Mouse (Mus musculus) spleen, embryonic (tissue): Measurements from ENCODE around the gene Ppdpf.

ENCODE experiments used
- CTCF ChIA-PET: fragments of 350-600 bp; sonication (Branson Sonifier 250); formaldehyde crosslinking; loops from one replicate; lab custom pipeline; 2022; lab: Charles Lee

The Ppdpf gene

DNA sequence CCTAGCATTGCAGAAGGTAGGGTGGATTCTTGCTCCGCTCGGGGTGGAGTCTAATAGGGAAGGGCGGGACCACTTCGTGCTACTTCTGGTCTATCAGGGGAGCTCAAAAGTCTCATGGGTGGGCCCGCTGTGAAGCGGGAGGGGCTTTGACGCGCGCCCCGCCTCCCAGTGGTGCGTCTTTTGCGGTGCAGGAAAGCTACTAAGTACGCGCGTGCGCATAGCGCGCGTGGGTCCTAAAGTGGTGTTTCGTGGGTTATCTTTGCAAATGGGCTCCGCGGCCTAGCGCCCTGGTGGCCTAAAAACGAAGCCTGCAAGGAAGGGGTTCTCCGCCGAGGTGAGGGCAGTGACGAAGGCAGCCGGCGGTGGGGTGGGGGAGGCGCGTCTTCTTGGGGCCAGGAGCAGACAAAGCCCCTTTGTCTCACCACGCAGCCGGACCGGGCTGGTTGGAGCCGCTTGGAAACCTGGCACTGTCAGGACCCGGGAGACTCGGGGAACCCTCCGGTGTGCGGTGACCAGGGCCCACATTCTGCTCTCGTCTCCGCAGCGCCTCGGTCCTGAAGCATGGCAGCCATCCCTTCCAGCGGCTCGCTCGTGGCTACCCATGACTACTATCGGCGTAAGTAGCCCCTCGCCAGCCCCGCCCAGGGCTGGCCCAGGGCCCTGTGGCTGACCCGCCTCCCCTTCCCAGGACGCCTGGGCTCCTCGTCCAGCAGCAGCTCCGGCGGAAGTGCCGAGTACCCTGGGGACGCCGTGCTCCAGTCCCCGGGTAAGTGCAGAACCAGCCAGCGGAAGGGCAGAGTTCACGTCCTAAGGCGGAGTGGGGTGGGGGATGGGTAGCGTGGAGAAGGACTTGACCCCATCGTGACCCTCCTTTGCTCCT is at the start of gene Ppdpf:
TSS of gene Ppdpf (plus strand) at position 127 of the 880 bp plus-strand sequence.
- CTCF ChIA-PET, result interaction anchor here (0.6 to 1.6 kb wide), 7 partner anchors 24 to 319 kb away, joined by 3 to 5 read pairs (median 3); partner anchors contain the start of gene Fndc11

DNA sequence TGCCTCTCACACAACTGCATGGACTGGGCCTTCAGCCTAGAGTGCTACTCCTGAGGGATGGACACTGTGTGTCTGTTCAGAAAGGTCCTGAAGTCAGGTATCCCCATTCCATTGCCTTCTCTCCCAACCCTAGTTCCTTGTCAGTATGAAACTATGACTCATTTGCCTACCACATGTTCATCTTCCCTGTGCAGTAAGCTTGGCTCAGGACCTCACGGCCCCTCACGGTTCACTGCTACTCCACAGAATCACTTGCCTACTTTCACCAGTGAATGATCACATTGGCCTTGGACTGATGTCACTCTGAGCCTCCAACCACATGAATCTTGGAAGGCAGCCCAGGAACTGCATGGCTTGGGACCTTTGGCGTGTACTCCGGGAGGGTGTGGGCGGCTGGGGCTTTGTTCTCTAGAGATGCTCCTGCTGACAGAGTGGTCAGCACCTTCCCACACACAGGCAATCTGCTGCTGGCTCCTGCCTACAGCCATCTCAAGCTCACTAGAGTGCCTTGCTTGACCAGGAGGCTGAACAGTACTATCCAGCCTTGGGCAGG is 47.3 kb upstream of the Ppdpf start:
- CTCF ChIA-PET, result no interaction called here

DNA sequence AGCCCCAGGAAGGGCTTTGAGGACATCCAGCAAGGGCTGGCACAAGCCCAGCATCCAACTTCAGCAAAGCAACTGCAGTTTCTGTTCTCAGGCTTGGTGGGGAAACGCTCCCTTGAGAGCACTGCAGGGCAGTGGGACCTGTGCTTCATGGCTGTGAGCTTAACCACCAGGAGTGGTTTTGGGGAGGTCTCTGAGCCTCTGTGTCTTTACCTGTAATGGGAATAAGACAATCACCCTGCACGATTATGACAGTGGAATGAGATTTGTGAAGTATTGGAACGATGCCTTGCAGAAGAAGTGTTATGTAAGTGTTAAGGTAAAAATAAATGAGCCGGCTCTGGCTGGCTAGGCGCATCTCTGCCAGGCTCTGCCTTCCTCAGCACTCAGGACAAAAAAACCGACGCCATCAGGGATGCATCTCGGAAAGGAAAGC is 44.3 kb upstream of the Ppdpf start:
- CTCF ChIA-PET, result no interaction called here

DNA sequence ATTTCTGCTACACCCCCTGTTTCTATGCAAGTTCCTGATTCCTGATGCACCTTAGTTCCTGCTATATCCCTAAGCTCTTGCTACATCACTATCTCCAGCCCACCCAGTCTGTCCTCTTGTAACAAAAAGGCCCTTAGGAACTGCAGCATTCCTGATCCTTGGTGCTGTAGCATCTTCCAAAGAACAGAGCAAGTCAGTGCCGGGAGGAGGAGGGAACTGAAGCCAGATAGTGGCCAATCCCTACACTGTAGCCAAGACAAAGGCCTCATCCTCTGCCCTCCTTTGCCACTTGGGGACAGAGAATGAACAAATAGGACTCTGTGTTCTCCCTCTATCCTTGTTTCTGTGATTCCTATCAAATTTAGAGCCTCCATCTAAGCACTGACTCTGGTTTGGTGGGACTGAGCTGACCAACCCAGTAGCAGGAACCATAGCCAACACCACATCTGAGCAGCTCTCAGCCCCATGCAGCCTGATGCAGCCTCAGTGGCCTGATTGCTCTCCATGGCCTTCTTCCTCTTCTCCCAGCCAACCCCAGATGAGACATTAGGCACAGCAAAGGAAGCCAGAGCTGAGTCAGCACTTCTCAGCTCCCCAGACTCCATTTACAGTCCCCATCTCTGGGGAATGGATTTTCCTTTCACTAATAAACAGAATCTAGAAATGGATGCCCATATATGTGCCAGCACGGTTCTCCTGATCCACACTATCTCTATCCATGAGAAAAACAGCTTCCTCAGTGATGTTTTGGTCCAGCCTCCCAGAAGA is 43.4 kb upstream of the Ppdpf start:
- CTCF ChIA-PET, result no interaction called here

DNA sequence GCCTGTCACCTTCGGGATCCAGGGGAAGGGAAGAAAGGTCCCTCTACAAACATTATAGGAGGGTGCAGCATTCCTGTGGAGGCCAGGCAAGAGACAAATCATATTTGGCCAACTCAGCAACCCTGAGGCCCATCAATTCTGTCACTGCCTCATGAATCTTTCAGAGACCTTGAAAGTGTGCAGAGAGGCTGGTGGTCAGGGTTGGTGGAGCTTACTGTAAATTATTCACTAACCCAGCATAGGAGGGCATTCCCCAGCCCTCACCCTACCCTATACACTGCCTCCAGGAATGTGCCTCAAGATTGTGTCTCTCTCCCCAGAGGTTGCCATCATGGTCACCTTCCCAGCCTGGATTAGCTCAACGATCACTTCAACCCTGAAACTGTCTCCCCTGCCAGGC is 42.4 kb upstream of the Ppdpf start:
- CTCF ChIA-PET, result no interaction called here

DNA sequence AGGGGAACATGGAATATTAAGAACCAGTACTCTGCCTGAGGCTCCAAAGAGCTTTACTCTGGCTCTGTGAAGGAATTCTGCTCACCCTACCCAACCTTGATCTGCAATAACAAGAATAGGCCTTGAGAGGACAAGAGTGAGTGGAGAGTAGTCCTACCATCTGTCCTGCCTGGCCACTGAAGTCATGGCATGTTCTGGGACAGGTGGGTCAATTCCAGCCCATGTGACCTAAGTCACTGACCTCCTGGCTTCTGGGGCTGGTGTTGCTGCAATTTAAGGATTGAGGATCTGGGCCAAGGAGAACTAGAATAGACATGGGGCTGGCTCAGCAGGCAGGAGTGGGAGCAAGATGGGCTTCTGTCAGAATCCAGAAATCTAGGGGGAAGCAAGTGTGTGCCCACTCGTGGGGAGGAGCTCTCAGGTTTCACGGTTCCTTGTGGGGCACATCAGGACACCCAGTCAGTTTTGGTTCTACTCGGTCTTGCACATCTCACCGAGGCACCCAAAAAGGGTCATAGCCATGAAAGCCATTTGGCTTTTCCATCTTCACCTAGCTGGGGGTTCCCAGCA is 40.0 kb upstream of the Ppdpf start:
- CTCF ChIA-PET, result no interaction called here

DNA sequence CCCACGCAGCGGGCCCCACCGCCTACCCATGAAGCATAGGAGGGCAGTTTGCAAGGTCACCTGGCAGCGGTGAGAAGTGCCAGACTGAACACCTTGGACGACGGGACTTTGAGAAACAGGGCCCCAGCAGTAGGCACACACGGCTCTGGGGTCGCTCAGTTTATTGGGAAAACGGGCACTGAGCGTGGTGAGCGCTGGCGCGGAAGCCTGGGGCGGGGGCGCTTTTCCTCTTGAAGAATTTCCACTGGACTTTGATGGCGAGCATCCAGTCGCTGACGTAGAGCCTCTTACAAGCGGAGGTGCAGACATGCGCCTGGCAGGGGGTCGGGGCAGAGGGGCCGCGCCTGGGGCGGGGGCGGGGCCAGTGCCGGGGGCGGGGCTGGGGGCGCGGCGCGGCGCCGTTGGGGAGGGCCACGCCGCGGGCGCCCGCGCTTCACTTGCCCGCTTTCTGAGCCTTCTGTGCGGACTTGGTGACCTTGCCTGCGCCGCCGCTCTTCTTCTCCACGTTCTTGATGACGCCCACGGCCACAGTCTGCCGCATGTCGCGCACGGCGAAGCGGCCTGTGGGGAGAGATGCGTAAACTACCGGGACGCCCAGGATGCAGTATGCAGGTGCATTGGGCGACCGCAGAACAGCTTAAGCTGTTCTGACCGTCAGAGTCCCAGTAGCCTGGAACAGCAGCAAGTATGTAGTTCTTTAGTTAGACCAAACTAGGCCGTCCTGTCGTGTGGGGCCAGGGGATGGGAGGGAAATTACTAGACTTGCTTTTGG is 39.3 kb upstream of the Ppdpf start:
- CTCF ChIA-PET, result no interaction called here

DNA sequence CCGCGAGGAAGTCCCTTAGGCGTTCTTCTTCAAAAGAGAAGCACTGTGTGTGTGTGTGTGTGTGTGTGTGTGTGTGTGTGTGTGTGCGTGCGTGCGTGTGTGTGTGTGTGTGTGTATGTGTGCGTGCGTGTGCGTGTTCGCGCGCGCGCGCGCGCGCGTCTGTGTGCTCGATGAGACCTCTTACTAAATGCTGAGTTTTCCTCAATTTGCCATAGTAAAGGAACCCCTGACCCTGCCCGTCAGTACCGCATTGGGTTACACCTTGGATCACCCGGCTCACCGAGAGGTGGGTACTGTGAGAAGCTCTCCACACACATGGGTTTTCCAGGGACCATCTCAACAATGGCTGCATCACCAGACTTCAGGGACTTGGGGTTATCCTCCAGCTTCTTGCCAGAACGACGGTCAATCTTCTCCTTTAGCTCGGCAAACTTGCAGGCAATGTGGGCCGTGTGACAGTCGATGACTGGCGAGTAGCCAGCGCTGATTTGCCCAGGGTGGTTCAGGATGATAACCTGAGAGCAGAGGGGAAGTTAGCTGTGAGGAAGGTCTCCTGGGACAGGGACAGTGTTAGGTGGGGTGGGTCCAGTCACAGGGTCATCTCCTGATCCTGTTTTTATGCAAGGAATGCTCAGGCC is 38.6 kb upstream of the Ppdpf start:
- CTCF ChIA-PET, result no interaction called here

DNA sequence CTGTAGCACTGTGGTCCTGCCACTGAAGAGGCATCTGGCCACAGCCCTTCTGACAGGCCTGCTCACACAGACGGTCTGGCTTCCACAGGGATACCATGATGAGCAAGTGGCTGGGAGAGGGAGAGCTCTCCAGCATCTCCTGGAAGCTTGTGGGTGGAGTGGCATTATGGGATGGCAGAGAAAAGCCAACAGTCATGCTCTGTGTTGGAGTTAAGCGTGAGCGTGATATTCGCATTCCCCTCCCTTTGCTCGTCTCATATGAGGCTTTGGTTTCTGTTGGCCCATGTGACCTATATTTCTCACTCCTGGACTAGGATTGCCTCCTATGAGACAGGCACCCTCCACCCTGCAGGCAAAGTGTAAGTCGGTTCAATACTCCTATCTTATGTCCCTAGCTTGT is 36.8 kb upstream of the Ppdpf start:
- CTCF ChIA-PET, result no interaction called here

DNA sequence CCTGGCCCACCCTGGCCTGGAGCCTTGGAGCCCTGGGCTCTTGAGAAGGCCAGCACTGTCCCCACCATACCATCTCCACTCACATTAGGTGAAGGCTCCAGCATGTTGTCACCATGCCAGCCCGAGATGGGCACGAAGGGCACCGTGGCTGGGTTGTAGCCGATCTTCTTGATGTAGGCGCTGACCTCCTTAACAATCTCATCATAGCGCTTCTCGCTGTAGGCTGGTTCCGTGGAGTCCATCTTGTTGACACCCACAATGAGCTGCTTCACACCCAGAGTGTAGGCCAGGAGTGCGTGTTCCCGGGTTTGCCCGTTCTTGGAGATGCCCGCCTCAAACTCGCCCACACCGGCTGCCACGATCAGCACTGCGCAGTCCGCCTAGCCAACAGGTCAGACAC is 34.3 kb upstream of the Ppdpf start:
- CTCF ChIA-PET, result no interaction called here

DNA sequence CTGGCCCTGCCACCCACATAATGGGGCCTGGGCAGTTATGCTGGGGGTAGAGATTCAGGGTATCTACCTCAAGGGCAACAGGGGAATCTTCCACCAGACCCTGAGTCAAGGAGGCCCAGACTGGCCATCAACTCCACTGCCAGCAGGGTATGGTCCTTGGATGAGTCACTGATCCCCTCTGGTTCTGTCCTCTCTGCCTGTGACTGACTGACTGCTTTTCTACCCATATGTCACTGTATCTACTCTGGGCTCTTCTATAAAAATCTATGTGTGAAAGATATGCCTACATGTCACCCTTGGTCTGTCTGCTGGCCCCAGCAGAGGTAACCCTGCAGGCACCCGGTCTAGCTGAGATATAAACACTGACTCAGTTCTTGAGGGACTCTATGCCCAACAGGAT is 33.9 kb upstream of the Ppdpf start:
- CTCF ChIA-PET, result no interaction called here

DNA sequence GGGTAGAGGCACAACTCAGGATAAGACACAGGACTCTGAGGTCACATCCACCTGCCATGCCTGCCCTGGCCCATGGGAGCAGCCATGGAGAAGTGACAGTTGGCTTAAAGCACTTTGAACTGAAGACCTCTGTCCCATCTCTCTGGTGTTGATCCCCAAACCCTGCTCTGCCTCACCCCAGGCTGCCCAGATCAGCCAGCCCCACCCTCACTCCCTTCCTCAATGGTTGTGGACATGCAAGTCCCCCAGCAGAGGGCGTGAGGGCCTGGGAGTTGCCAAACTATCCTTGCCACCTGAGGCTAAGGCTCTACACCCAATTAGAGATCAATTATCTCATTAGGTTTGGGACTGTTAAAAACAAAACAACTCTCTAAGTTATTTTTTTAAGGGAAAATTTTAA is 33.2 kb upstream of the Ppdpf start:
- CTCF ChIA-PET, result no interaction called here

DNA sequence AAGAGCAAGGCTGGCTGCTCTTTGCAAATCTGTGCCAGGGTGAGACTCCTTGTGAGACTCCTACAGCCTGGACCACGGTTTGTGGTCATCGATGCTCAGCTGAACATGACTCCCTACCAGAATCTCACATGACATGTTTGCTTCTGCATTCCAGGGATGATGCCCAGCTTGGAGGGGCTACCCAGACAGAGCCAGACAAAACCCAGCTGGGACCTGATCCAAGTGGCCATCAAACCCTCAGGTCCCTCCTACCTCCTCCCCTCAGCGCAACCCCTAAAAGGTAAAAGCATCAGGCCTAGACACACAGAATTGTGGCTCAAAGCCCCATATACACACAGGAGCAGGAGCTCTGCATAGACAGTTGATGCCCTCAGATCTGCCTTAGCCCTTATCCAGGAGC is 32.7 kb upstream of the Ppdpf start:
- CTCF ChIA-PET, result no interaction called here

DNA sequence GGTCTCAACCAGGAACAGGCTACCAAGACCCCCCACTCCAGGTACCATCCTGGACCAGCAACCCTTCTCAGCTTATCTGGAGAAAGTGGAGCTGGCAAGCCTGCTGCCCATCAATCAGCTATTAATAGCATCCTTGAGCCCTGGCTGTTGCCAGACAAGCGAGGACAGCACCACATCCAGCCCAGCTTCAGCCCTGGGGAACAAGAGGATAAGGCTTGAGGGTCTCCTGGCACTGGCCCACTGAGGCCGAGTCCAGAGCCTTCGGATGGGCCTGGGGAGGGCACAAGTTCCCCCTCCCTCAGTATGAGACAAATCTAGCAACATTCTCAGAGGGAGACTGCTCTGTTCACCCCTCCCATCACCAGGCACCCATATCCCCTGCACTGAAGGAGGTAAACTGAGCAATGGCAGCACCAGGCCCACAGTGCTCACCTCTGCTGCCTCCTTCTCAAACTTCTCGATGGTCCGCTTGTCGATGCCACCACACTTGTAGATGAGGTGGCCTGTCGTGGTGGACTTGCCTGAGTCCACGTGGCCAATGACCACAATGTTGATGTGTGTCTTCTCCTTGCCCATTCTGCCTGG is 32.1 kb upstream of the Ppdpf start:
- CTCF ChIA-PET, result no interaction called here

DNA sequence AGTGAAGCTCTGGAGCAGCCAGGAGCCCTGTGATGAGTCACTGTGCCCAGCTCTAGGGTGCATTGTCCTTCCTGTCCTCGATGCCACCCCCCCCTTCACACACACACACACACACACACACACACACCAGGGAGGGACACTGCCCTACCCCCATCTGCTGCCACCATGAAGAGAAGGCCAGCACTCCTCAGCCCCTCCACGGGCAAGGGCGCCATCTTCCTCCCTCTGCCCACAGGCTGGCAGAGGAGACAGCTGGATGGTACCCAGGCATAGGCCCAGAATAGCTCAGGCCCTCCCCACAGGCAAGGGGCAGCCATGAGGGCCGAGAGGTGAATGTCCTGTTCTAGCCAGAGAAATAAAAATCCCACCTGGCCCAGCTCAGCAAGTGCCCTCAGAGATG is 31.2 kb upstream of the Ppdpf start:
- CTCF ChIA-PET, result interaction anchor here (0.7 kb wide), 1 partner anchor 537 kb away, joined by 5 read pairs; no protein-coding TSS in a partner anchor

DNA sequence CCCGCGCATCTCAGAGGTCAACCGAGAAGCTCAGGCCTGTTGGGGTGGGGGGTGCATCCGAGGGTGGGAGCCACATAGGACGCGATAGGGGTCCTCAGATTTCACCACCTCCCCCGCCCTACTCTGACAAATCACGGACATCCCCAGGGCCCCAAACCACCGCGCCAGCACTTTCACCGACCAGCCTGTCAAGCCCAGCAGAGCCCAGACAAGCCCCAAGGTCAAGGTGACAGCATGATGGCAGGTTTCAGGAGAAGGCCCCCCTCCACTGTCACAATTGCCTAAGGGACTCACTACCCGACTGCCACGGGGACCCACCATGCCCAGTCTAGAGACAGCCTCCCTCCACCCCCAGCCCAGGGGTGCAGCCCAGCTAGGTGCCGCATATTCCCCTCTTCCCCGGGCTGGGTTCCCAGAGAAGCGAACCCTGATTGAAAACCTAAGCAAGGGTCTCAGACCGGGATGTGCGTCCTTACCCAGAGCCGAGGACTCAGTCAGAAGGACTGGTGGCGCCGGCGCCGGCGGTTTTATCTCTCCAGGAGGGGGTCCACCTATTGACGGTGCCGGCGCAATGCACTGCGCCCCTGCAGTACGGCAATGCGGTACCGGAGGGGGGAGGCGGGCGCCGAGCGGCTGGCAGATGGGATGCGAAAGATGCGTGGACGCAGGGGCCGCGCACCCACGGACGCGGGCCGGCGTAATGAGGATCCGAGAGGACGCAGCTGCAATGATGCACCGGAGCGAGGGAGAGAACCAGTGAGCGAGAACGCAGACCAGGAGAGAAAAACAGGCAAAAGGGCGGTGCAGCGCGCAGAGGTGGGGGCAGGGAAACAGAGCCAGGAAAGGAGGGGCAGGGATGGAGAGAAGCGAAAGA is 30.6 kb upstream of the Ppdpf start, which contains the start of gene Eef1a2:
TSS of gene Eef1a2 (minus strand) at position 767 of the 874 bp plus-strand sequence.
- CTCF ChIA-PET, result interaction anchor here (0.7 kb wide), 1 partner anchor 537 kb away, joined by 5 read pairs; no protein-coding TSS in a partner anchor

DNA sequence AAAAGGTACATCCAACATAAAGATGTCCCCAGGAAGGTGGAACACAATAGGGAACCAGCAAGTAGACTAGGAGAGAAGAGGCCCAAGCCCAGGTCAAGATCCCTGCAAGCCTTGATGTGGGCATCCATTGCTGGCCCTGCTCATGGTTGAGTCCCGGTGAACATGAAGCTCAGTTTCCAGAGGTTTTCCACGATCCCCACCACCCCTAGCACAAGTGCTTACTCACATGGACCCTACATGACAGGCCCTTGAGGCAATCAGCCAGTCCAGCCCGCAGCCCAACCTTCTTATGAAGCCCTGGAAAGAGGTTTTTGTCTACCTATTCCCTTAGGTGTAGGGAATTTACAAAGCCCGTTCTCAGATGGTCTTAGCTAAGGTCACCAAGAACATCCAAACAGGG is 29.9 kb upstream of the Ppdpf start:
- CTCF ChIA-PET, result no interaction called here

DNA sequence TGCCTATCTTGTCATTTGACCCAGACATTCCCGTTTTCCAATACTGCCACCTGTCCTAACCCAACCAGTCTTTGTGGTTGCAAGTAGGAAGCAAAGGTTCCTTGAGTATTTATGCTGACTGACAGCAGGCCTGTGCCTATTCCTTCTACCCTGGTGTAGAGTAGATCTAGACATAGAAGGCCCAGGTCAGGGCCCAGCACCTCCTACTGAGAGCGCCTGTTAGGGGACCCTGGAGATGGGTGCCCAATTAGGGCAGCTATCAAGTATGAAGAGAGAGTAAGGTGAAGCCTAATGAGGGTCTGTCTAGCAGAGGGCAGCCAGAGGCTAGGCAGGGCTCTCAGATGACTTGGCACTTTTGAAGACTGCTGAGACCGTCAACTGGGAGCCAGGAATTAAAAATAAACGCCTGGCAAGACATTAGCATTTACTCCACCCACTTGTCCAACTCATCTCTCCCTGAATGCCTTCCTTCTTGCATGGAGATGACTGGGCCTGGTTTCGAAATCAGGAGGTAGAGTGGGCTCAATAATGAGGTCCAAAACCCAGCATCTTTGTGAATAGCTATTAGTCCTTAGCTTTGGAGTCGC is 29.2 kb upstream of the Ppdpf start:
- CTCF ChIA-PET, result no interaction called here

DNA sequence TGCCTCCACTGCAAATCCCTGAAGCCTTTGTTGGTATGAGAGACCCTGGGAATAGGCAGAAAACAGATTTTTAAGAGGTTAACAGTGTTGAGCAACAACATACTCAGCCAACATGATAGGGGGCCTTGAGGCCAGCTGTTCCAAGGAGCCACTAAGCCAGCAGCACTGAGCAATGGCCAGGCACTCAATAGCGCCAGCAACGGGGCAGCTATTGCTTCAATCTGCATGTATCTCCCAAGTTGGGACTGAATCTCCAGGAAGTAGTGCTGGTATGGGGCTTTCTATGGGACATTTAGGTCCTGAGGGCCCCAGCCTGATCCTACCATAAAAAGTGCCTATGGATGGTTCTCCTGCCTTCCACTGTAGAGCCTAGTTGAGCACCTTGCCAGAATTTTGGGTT is 28.6 kb upstream of the Ppdpf start:
- CTCF ChIA-PET, result no interaction called here
